Mouse (Mus musculus) adrenal gland, adult 2 months (tissue): Measurements from ENCODE around the gene Ifitm3. TPM values are rescaled to one million over a fixed set of nuclear protein-coding genes. Genes with fewer than 3 reads are reported as not detected.

ENCODE experiments used
- DNase-seq: peaks from one replicate; pipeline ENCODE4 v3.0.0; 2021
- polyA plus RNA-seq: library from polyadenylated mRNA; depleted of rRNA; stranded (reverse); fragments of >200 nt; gene quantifications from 2 replicates; pipeline ENCODE4 v1.2.3, GENCODE M21; 2012; rRNA removed
- total RNA-seq, 2 experiments: library from RNA; stranded (reverse); gene quantifications; 2 replicates each; pipeline ENCODE4 v1.2.3; 2021

Ifitm3 gene
- total and polyA plus RNA-seq, 3 experiments = 102 to 148 (median 140) TPM

- no peak for DNase-seq
These were observed 47.8 kb downstream of the Ifitm3 start for GRCm38 (mm10) chr7:140962733-140963132.

GRCm38 (mm10) chr7:140961416-140961815 lies 49.2 kb downstream of the Ifitm3 start:
- DNase-seq = no peak

GRCm38 (mm10) chr7:140960026-140960425 lies 50.5 kb downstream of the Ifitm3 start:
- DNase-seq = no peak

Other genes starting within 250 kb of the Ifitm3 start
Only the 30 nearest of the 31 such genes appear.
- not detected for gene Syce1, start 222.9 kb downstream of the Ifitm3 start, total RNA-seq
- gene Syce1, start 222.9 kb downstream of the Ifitm3 start, polyA plus RNA-seq = not detected in 2 replicates
- gene Zfp941, start 188.6 kb downstream of the Ifitm3 start, total RNA-seq = 1 to 10 TPM; 2.2 to 5.3 TPM
- 0.08 and 0.29 TPM in 2 replicates for gene Zfp941, start 188.6 kb downstream of the Ifitm3 start, polyA plus RNA-seq
- 1 to 10 TPM in 1 of 2 experiments, not detected in 1; 1.7 TPM for gene Urah, start 175.8 kb downstream of the Ifitm3 start, total RNA-seq
- 0.98 and 3.1 TPM in 2 replicates for gene Urah, start 175.8 kb downstream of the Ifitm3 start, polyA plus RNA-seq
- not detected for gene Scgb1c1, start 165.2 kb downstream of the Ifitm3 start, total RNA-seq
- not detected in 2 replicates for gene Scgb1c1, start 165.2 kb downstream of the Ifitm3 start, polyA plus RNA-seq
- gene Odf3, start 163.0 kb downstream of the Ifitm3 start, total RNA-seq = under 1 TPM in 1 of 2 experiments, not detected in 1; 0.26 TPM
- gene Odf3, start 163.0 kb downstream of the Ifitm3 start, polyA plus RNA-seq = 3.0 and 4.4 TPM in 2 replicates
- not detected for gene Gm45785, start 154.4 kb downstream of the Ifitm3 start, total RNA-seq
- 0.44 and 0.46 TPM in 2 replicates for gene Gm45785, start 154.4 kb downstream of the Ifitm3 start, polyA plus RNA-seq
- 10 to 100 TPM; 60.4 to 66.4 TPM for gene Ric8a, start 153.8 kb downstream of the Ifitm3 start, total RNA-seq
- gene Ric8a, start 153.8 kb downstream of the Ifitm3 start, polyA plus RNA-seq = 93.7 and 102 TPM in 2 replicates
- 10 to 100 TPM; 32.0 to 34.7 TPM for gene Bet1l, start 153.2 kb downstream of the Ifitm3 start, total RNA-seq
- 18.0 and 20.2 TPM in 2 replicates for gene Bet1l, start 153.2 kb downstream of the Ifitm3 start, polyA plus RNA-seq
- 100 to 1,000 TPM; 104 to 122 TPM for gene Psmd13, start 128.8 kb downstream of the Ifitm3 start, total RNA-seq
- gene Psmd13, start 128.8 kb downstream of the Ifitm3 start, polyA plus RNA-seq = 37.4 and 46.4 TPM in 2 replicates
- gene Sirt3, start 128.5 kb downstream of the Ifitm3 start, total RNA-seq = 10 to 100 TPM; 28.3 to 35.6 TPM
- 41.2 and 47.4 TPM in 2 replicates for gene Sirt3, start 128.5 kb downstream of the Ifitm3 start, polyA plus RNA-seq
- gene Cox8b, start 110.3 kb downstream of the Ifitm3 start, total RNA-seq = 1,000 to 10,000 TPM; 1,499 to 1,761 TPM
- 454 and 875 TPM in 2 replicates for gene Cox8b, start 110.3 kb downstream of the Ifitm3 start, polyA plus RNA-seq
- 1 to 10 TPM; 1.0 to 2.0 TPM for gene Nlrp6, start 89.9 kb downstream of the Ifitm3 start, total RNA-seq
- 0.62 and 1.2 TPM in 2 replicates for gene Nlrp6, start 89.9 kb downstream of the Ifitm3 start, polyA plus RNA-seq
- gene Pgghg, start 69.4 kb downstream of the Ifitm3 start, total RNA-seq = 10 to 100 TPM; 26.5 to 48.7 TPM
- gene Pgghg, start 69.4 kb downstream of the Ifitm3 start, polyA plus RNA-seq = 56.0 and 59.0 TPM in 2 replicates
- gene Ifitm5, start 60.5 kb downstream of the Ifitm3 start, total RNA-seq = 1 to 10 TPM in 1 of 2 experiments, under 1 TPM in 1; 0.78 to 1.3 TPM
- gene Ifitm5, start 60.5 kb downstream of the Ifitm3 start, polyA plus RNA-seq = 1.2 and 2.7 TPM in 2 replicates
- not detected for gene Gm45717, start 54.8 kb downstream of the Ifitm3 start, total RNA-seq
- not detected in 2 replicates for gene Gm45717, start 54.8 kb downstream of the Ifitm3 start, polyA plus RNA-seq
- gene Ifitm2, start 54.8 kb downstream of the Ifitm3 start, total RNA-seq = 100 to 1,000 TPM; 504 to 654 TPM
- gene Ifitm2, start 54.8 kb downstream of the Ifitm3 start, polyA plus RNA-seq = 947 and 952 TPM in 2 replicates
- gene Ifitm1, start 43.5 kb downstream of the Ifitm3 start, total RNA-seq = 10 to 100 TPM in 1 of 2 experiments, 1 to 10 TPM in 1; 7.6 to 14.6 TPM
- 23.9 and 29.4 TPM in 2 replicates for gene Ifitm1, start 43.5 kb downstream of the Ifitm3 start, polyA plus RNA-seq
- gene Ifitm6, start 7.2 kb upstream of the Ifitm3 start, total RNA-seq = under 1 TPM in 1 of 2 experiments, not detected in 1; 0.93 TPM
- 0.39 and 1.2 TPM in 2 replicates for gene Ifitm6, start 7.2 kb upstream of the Ifitm3 start, polyA plus RNA-seq
- gene Gm17387, start 18.4 kb upstream of the Ifitm3 start, total RNA-seq = not detected
- gene Gm17387, start 18.4 kb upstream of the Ifitm3 start, polyA plus RNA-seq = not detected in 2 replicates
- gene B4galnt4, start 50.3 kb upstream of the Ifitm3 start, total RNA-seq = 1 to 10 TPM; 1.4 to 3.0 TPM
- 1.7 and 5.1 TPM in 2 replicates for gene B4galnt4, start 50.3 kb upstream of the Ifitm3 start, polyA plus RNA-seq
- 1 to 10 TPM in 1 of 2 experiments, under 1 TPM in 1; 0.89 to 1.5 TPM for gene Pkp3, start 67.4 kb upstream of the Ifitm3 start, total RNA-seq
- 0.68 and 1.4 TPM in 2 replicates for gene Pkp3, start 67.4 kb upstream of the Ifitm3 start, polyA plus RNA-seq
- 1 to 10 TPM; 2.8 to 5.3 TPM for gene Sigirr, start 89.8 kb upstream of the Ifitm3 start, total RNA-seq
- gene Sigirr, start 89.8 kb upstream of the Ifitm3 start, polyA plus RNA-seq = 6.7 and 8.7 TPM in 2 replicates
- gene Ano9, start 107.0 kb upstream of the Ifitm3 start, total RNA-seq = under 1 TPM in 1 of 2 experiments, not detected in 1; 0.17 TPM
- 0.17 and 0.25 TPM in 2 replicates for gene Ano9, start 107.0 kb upstream of the Ifitm3 start, polyA plus RNA-seq
- gene Ptdss2, start 111.6 kb upstream of the Ifitm3 start, total RNA-seq = 10 to 100 TPM; 27.7 to 37.9 TPM
- gene Ptdss2, start 111.6 kb upstream of the Ifitm3 start, polyA plus RNA-seq = 38.2 and 41.7 TPM in 2 replicates
- 100 to 1,000 TPM; 301 to 302 TPM for gene Rnh1, start 162.1 kb upstream of the Ifitm3 start, total RNA-seq
- 214 and 394 TPM in 2 replicates for gene Rnh1, start 162.1 kb upstream of the Ifitm3 start, polyA plus RNA-seq
- 10 to 100 TPM; 65.5 to 99.1 TPM for gene Hras, start 183.2 kb upstream of the Ifitm3 start, total RNA-seq
- 41.8 and 47.1 TPM in 2 replicates for gene Hras, start 183.2 kb upstream of the Ifitm3 start, polyA plus RNA-seq
- 1 to 10 TPM; 6.3 to 8.0 TPM for gene Lrrc56, start 183.4 kb upstream of the Ifitm3 start, total RNA-seq
- gene Lrrc56, start 183.4 kb upstream of the Ifitm3 start, polyA plus RNA-seq = 8.0 and 8.7 TPM in 2 replicates
- under 1 TPM; 0.17 TPM for gene Lmntd2, start 203.3 kb upstream of the Ifitm3 start, total RNA-seq
- 0.81 and 1.2 TPM in 2 replicates for gene Lmntd2, start 203.3 kb upstream of the Ifitm3 start, polyA plus RNA-seq
- 1 to 10 TPM; 2.0 to 6.0 TPM for gene Rassf7, start 205.1 kb upstream of the Ifitm3 start, total RNA-seq
- gene Rassf7, start 205.1 kb upstream of the Ifitm3 start, polyA plus RNA-seq = 14.1 and 18.1 TPM in 2 replicates
- gene Phrf1, start 218.0 kb upstream of the Ifitm3 start, total RNA-seq = 10 to 100 TPM; 61.0 to 64.5 TPM
- 23.5 and 33.7 TPM in 2 replicates for gene Phrf1, start 218.0 kb upstream of the Ifitm3 start, polyA plus RNA-seq